Mouse (Mus musculus): ENCODE measurements around the gene Axl. TPM values are rescaled to one million over a fixed set of nuclear protein-coding genes. Genes with fewer than 3 reads are reported as not detected.
"Not testable (repeated sequence)": the region's sequence is repeated elsewhere in the genome, so short reads cannot be mapped to it uniquely, and the experiment has no call there.

Gene Axl
- total and polyA plus RNA-seq, 2 experiments from 2014 or later = 16.1 to 17.7 TPM

DNA sequence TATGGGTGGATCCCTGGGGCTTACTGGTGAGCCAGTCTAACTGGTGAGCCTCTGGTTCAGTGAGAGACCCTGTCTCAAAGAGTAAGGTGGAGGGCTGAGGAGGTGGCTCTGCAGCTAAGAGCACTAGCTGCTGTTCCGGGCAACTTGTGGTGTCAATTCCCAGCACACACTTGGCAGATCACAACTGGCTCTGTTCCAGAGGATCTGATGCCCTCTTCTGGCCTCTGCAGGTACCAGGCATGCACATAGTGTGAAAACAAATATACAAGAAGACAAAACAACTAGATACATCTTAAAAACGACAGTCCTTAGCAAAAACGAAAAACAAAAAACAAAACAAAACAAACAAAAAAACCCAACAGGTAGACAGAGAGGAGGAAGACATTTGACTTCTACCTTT is 5.2 kb upstream of the Axl start:
- H3K9ac ChIP-seq = no peak overlapping the region
- no peak for ATAC-seq
- H3K27ac ChIP-seq (ENCODE audit: low read depth, low read length) = no peak overlapping the region
- DNase-seq = no peak
- H3K27me3 ChIP-seq (ENCODE audit: insufficient read depth, low read length) = no peaks in the 10 kb centered on the region
- no peaks in the 10 kb centered on the region for H3K36me3 ChIP-seq (ENCODE audit: insufficient read depth)
- TF ChIP-seq CTCF (IDR thresholded peaks at IDR 0.05; ENCODE audit: low read depth) = no peak
- no peak overlapping the region for H3K4me2 ChIP-seq (ENCODE audit: low read depth)
- no peaks in the 10 kb centered on the region for H3K9me3 ChIP-seq (ENCODE audit: low read length)
- 63% methylated on average over 3 of the region's 3 CpGs for WGBS
- no peaks in the 10 kb centered on the region for H3K4me1 ChIP-seq (ENCODE audit: insufficient read depth)
- no peak overlapping the region for H3K4me3 ChIP-seq (ENCODE audit: low read depth, low read length)

DNA sequence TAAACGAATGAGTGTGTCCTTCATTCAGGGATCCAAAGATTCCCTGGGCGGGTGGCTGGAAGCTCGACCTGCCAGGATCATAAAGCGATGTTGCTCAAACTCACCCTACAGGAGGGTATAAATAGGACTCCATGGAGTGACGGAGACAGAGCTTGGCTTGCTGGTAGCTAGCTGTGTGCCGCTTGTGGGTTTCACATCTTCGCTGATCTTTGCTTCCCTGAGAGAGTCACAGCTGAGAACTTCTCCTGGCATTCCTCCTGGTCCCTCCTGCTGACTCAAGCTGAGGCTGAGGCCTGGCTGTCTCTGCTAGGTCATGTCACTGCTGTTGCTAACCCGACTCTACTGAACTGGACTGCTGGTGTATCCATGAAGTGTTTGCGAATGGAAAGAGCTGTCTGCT is 4.5 kb upstream of the Axl start:
- H3K36me3 ChIP-seq (ENCODE audit: insufficient read depth); H3K27ac ChIP-seq (ENCODE audit: low read depth, low read length); H3K4me1 ChIP-seq (ENCODE audit: insufficient read depth); H3K4me2 ChIP-seq (ENCODE audit: low read depth); ATAC-seq; DNase-seq; H3K9me3 ChIP-seq (ENCODE audit: low read length); H3K27me3 ChIP-seq (ENCODE audit: insufficient read depth, low read length); H3K4me3 ChIP-seq (ENCODE audit: low read depth, low read length); H3K9ac ChIP-seq: not testable (repeated sequence)
- 73% methylated on average over 9 of the region's 9 CpGs for WGBS

DNA sequence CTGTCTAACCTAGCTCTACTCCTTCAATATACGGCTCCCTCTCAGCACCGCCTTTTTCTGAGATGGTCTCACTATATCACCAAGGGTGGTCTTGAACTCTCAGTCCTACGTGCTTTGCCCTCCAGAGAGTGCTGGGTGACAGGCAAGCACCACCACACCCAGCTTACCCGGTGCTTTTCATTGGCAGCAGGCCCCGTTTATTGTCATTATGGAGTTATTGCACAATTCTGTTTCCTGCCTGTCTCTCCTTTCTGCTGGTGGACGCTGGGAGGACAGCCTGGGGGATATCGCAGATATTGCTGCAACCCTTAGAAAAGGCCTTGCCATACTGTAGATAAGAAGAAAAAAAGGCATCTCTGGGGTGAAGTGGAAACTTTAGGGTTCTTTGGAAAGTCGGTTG is 2.1 kb upstream of the Axl start:
- TF ChIP-seq CTCF (IDR thresholded peaks at IDR 0.05; ENCODE audit: low read depth) = no peak

DNA sequence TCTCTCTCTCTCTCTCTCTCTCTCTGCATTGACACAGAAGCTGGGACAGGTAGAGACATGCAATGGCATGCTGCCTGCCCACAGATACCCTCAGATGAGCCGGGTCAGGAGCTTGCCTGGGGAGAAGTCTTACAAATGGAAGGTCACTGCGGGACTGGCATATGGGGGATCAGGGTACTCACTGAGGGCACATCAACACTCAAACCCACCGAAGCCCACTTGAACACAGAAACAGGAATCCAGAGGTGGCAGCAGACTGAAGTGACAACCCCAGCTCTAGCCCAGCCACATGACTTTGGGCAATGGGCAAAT is 580 bp upstream of the Axl start:
- H3K27ac ChIP-seq (ENCODE audit: low read depth, low read length) = no peak overlapping the region
- H3K4me3 ChIP-seq (ENCODE audit: low read depth, low read length) = no peak overlapping the region
- H3K9me3 ChIP-seq (ENCODE audit: low read length) = no peaks in the 10 kb centered on the region
- 0 out of 2 replicates have a peak, but pooled peaks cover 4% of the 10 kb centered on the region for H3K4me1 ChIP-seq (ENCODE audit: insufficient read depth)
- H3K36me3 ChIP-seq (ENCODE audit: insufficient read depth) = no peaks in the 10 kb centered on the region
- H3K4me2 ChIP-seq (ENCODE audit: low read depth) = peak overlapping the region; percentile 56; the same call in 1 of the 2 replicates
- WGBS = 16% methylated on average over 3 of the region's 3 CpGs
- no peaks in the 10 kb centered on the region for H3K27me3 ChIP-seq (ENCODE audit: insufficient read depth, low read length)
- no peak overlapping the region for H3K9ac ChIP-seq
- DNase-seq (no peak), ATAC-seq (no peak)
- no peak for TF ChIP-seq CTCF (IDR thresholded peaks at IDR 0.05; ENCODE audit: low read depth)

More for the DNA sequence above, 2.1 kb upstream of the Axl start:
- Histone ChIP-seq H3K4me2 (ENCODE audit: low read depth) (no peak overlapping the region), H3K27ac (ENCODE audit: low read depth, low read length) (no peak overlapping the region), H3K4me1 (ENCODE audit: insufficient read depth) (0 out of 2 replicates have a peak, but pooled peaks cover 4% of the 10 kb centered on the region), H3K36me3 (ENCODE audit: insufficient read depth) (no peaks in the 10 kb centered on the region), H3K27me3 (ENCODE audit: insufficient read depth, low read length) (no peaks in the 10 kb centered on the region), H3K9ac (no peak overlapping the region), H3K9me3 (ENCODE audit: low read length) (no peaks in the 10 kb centered on the region), H3K4me3 (ENCODE audit: low read depth, low read length) (no peak overlapping the region)
- ATAC-seq (no peak), DNase-seq (no peak)
- 78% methylated on average over 8 of the region's 8 CpGs for WGBS

DNA sequence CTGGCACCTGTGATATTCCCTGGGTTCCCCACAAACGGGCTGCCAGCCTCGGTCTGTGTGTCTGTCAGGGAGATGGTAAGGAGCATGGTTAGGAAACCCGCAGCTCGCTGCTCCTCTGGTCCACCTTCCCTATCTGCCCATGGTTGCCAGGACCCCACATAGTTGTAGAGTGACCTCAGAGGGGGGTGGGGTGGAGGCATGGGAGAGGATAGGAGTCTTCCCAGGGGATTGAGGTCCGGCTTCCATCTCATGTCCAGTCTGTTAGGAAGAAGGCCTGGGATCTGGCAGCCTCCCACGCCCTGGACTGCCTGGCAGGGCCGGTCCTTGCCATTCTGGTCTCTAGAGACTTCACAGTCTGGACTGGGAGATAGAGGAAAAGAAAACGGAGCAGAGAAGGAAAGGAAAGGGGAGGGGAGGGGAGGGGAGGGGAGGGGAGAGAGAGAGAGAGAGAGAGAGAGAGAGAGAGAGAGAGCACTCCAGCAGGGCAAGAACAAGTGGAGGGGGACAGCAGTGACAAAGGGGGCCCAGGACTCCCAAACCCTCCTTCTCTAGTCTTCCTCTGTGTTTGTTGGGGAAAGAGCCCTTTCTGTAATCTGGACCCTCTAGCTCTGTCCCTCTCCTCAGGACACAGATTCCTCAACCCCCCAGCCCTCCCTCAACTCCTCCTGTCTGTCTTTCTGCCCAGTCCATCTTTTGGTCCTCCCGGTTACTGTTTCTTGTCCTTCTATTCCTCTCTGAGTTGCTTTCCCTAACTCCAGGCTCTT is 867 bp downstream of the Axl start:
- WGBS = 17% methylated on average over 9 of the region's 9 CpGs
- H3K9ac ChIP-seq = no peak overlapping the region; the same call in 1 of the 2 replicates
- TF ChIP-seq CTCF (IDR thresholded peaks at IDR 0.05; ENCODE audit: low read depth) = no peak

DNA sequence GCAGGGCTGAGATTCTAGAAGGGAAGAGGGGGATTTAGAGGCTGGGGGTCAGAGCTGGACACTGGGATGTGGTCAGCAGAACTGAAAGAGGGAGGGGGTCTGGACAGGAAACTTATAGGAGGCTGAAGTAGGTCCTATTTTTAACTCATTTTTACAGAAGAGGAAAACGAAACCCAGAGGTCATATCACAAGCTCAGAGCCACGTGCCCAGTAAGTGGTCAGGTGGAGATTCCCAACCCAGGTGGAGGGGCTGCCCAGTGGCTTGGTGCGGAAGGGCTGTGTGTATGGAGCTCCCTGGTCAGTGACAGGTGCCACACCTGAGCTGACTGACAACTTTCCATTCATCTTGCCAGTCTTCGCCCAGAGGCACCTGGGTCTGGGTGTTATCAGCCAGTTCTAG is 1.5 kb downstream of the Axl start:
- no peak for TF ChIP-seq CTCF (IDR thresholded peaks at IDR 0.05; ENCODE audit: low read depth)
- H3K9ac ChIP-seq = no peak overlapping the region
- no peak overlapping the region for H3K4me3 ChIP-seq (ENCODE audit: low read depth, low read length)
- H3K9me3 ChIP-seq (ENCODE audit: low read length) = no peaks in the 10 kb centered on the region
- peaks cover 6% of the 10 kb centered on the region for H3K4me1 ChIP-seq (ENCODE audit: insufficient read depth)
- ATAC-seq (no peak), DNase-seq (no peak)
- WGBS = 83% methylated on average over 4 of the region's 4 CpGs
- H3K27me3 ChIP-seq (ENCODE audit: insufficient read depth, low read length) = no peaks in the 10 kb centered on the region
- no peak overlapping the region for H3K4me2 ChIP-seq (ENCODE audit: low read depth)
- H3K36me3 ChIP-seq (ENCODE audit: insufficient read depth) = no peaks in the 10 kb centered on the region
- H3K27ac ChIP-seq (ENCODE audit: low read depth, low read length) = no peak overlapping the region

More for the DNA sequence above, 867 bp downstream of the Axl start:
- H3K27me3 ChIP-seq (ENCODE audit: insufficient read depth, low read length) = no peaks in the 10 kb centered on the region
- H3K27ac ChIP-seq (ENCODE audit: low read depth, low read length) = no peak overlapping the region; the same call in 1 of the 2 replicates
- H3K4me3 ChIP-seq (ENCODE audit: low read depth, low read length) = peak overlapping the region; percentile 32
- 0 out of 2 replicates have a peak, but pooled peaks cover 4% of the 10 kb centered on the region for H3K4me1 ChIP-seq (ENCODE audit: insufficient read depth)
- no peak for DNase-seq
- H3K4me2 ChIP-seq (ENCODE audit: low read depth) = peak overlapping the region; percentile 56
- H3K36me3 ChIP-seq (ENCODE audit: insufficient read depth) = no peaks in the 10 kb centered on the region
- peak; percentile 36 for ATAC-seq
- no peaks in the 10 kb centered on the region for H3K9me3 ChIP-seq (ENCODE audit: low read length)

DNA sequence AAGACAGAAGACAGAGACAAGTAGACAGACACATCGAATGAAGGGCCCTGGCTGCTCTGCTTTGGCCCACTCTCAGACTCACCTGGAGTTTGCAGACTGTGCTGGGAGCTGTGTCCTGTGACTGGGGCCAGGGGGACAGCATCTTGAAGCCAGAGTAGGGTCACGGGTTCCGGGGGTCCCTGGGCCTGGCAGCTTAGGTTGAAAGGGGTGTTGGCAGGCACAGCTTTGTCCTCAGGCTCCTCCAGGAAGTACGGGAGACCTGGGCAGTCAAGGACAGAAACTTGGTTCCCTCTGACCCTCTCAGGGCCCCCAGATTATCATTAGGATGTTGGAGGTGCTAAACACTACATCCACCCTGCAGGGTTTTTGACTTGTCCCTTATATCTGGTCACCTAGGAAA is 2.8 kb downstream of the Axl start:
- no peak for TF ChIP-seq CTCF (IDR thresholded peaks at IDR 0.05; ENCODE audit: low read depth)
- Histone ChIP-seq H3K4me2 (ENCODE audit: low read depth) (no peak overlapping the region), H3K9ac (no peak overlapping the region), H3K4me3 (ENCODE audit: low read depth, low read length) (no peak overlapping the region), H3K27ac (ENCODE audit: low read depth, low read length) (no peak overlapping the region), H3K36me3 (ENCODE audit: insufficient read depth) (no peaks in the 10 kb centered on the region), H3K4me1 (ENCODE audit: insufficient read depth) (peaks cover 13% of the 10 kb centered on the region), H3K27me3 (ENCODE audit: insufficient read depth, low read length) (no peaks in the 10 kb centered on the region), H3K9me3 (ENCODE audit: low read length) (no peaks in the 10 kb centered on the region)
- no peak for DNase-seq
- ATAC-seq = no peak
- 78% methylated on average over 4 of the region's 4 CpGs for WGBS

Data from forebrain, postnatal 0 days (tissue).